Mouse (Mus musculus): ENCODE measurements around the gene Hcn3. TPM values are rescaled to one million over a fixed set of nuclear protein-coding genes. Genes with fewer than 3 reads are reported as not detected.
A peak's percentile ranks its signal among the peaks of the same experiment; 100 is the strongest.

Gene Hcn3
- polyA plus RNA-seq, 1 experiment from 2014 or later, result 19.5 TPM

- 0% methylated on average over 13 of the region's 13 CpGs for WGBS
- Histone ChIP-seq H3K4me3 (peak overlapping the region; percentile 65), H3K9me3 (no peaks in the 10 kb centered on the region), H3K27me3 (replicated peaks) (no peaks in the 10 kb centered on the region), H3K27ac (no peak overlapping the region), H3K4me1 (peaks cover 22% of the 10 kb centered on the region), H3K9ac (peak overlapping the region; percentile 67), H3K36me3 (no peaks in the 10 kb centered on the region), H3K4me2 (replicated peaks) (peak overlapping the region; percentile 92)
- peak; percentile 31; the same call in 1 of the 2 replicates for ATAC-seq (ENCODE audit: low FRiP score, low read depth)
Observed at GRCm38 (mm10) chr3:89159211-89159610, 785 bp downstream of the Hcn3 start.

- H3K9me3 ChIP-seq, result no peaks in the 10 kb centered on the region
- H3K4me2 ChIP-seq (replicated peaks), result peak overlapping the region; percentile 92
- H3K27me3 ChIP-seq (replicated peaks), result no peaks in the 10 kb centered on the region
Observed at GRCm38 (mm10) chr3:89158651-89159050, 1.3 kb downstream of the Hcn3 start.

GRCm38 (mm10) chr3:89156951-89157350, 3.0 kb downstream of the Hcn3 start:
- Histone ChIP-seq H3K9me3 (no peaks in the 10 kb centered on the region), H3K9ac (no peak overlapping the region), H3K27ac (no peak overlapping the region), H3K4me2 (replicated peaks) (no peak overlapping the region), H3K36me3 (no peaks in the 10 kb centered on the region; the same call in 1 of the 2 replicates), H3K4me3 (no peak overlapping the region), H3K27me3 (replicated peaks) (no peaks in the 10 kb centered on the region), H3K4me1 (peaks cover 17% of the 10 kb centered on the region)
- no peak for ATAC-seq (ENCODE audit: low FRiP score, low read depth)
- WGBS, result 86% methylated on average over 8 of the region's 8 CpGs

More at GRCm38 (mm10) chr3:89158651-89159050, 1.3 kb downstream of the Hcn3 start:
- peaks cover 17% of the 10 kb centered on the region for H3K4me1 ChIP-seq
- H3K27ac ChIP-seq, result no peak overlapping the region
- ATAC-seq (ENCODE audit: low FRiP score, low read depth), result no peak
- H3K9ac ChIP-seq, result peak overlapping the region; percentile 67
- no peaks in the 10 kb centered on the region for H3K36me3 ChIP-seq
- 27% methylated on average over 7 of the region's 7 CpGs for WGBS
- H3K4me3 ChIP-seq, result peak overlapping the region; percentile 65

- Histone ChIP-seq H3K27ac (no peak overlapping the region), H3K4me1 (peaks cover 8% of the 10 kb centered on the region), H3K36me3 (peaks cover 4% of the 10 kb centered on the region; the same call in 1 of the 2 replicates), H3K9me3 (no peaks in the 10 kb centered on the region), H3K4me2 (replicated peaks) (no peak overlapping the region), H3K9ac (no peak overlapping the region), H3K4me3 (no peak overlapping the region), H3K27me3 (replicated peaks) (peaks cover 24% of the 10 kb centered on the region)
- 61% methylated on average over 17 of the region's 17 CpGs for WGBS
- no peak for ATAC-seq (ENCODE audit: low FRiP score, low read depth)
Observed at GRCm38 (mm10) chr3:89152084-89152835, 7.7 kb downstream of the Hcn3 start.

- 72% methylated on average over 14 of the region's 14 CpGs for whole genome bisulfite sequencing
- Histone ChIP-seq H3K27ac (no peak overlapping the region), H3K27me3 (replicated peaks) (peaks cover 33% of the 10 kb centered on the region), H3K4me1 (peaks cover 14% of the 10 kb centered on the region), H3K9me3 (no peaks in the 10 kb centered on the region), H3K36me3 (peaks cover 4% of the 10 kb centered on the region; the same call in 1 of the 2 replicates), H3K4me2 (replicated peaks) (no peak overlapping the region), H3K4me3 (no peak overlapping the region), H3K9ac (no peak overlapping the region)
- ATAC-seq (ENCODE audit: low FRiP score, low read depth), result no peak
Observed at GRCm38 (mm10) chr3:89148567-89148966, 11.4 kb downstream of the Hcn3 start.

- H3K4me2 ChIP-seq (replicated peaks), result peak overlapping the region; percentile 40
- peaks cover 4% of the 10 kb centered on the region; the same call in 1 of the 2 replicates for H3K36me3 ChIP-seq
- H3K4me3 ChIP-seq, result no peak overlapping the region
- peaks cover 14% of the 10 kb centered on the region for H3K4me1 ChIP-seq
- no peaks in the 10 kb centered on the region for H3K9me3 ChIP-seq
- no peak overlapping the region for H3K9ac ChIP-seq
- no peak overlapping the region for H3K27ac ChIP-seq
- WGBS, result 9% methylated on average over 15 of the region's 15 CpGs
- ATAC-seq (ENCODE audit: low FRiP score, low read depth), result no peak
- H3K27me3 ChIP-seq (replicated peaks), result peaks cover 33% of the 10 kb centered on the region
Observed at GRCm38 (mm10) chr3:89147979-89148311, 12.1 kb downstream of the Hcn3 start.

GRCm38 (mm10) chr3:89147101-89147978, 12.7 kb downstream of the Hcn3 start:
- 20% methylated on average over 26 of the region's 26 CpGs for WGBS
- 0 out of 2 replicates have a peak, but pooled peaks have one; percentile 19 for ATAC-seq (ENCODE audit: low FRiP score, low read depth)
- Histone ChIP-seq H3K9me3 (no peaks in the 10 kb centered on the region), H3K4me1 (peaks cover 14% of the 10 kb centered on the region), H3K4me2 (replicated peaks) (peak overlapping the region; percentile 40), H3K27ac (no peak overlapping the region), H3K4me3 (no peak overlapping the region), H3K27me3 (replicated peaks) (peaks cover 33% of the 10 kb centered on the region), H3K36me3 (peaks cover 4% of the 10 kb centered on the region; the same call in 1 of the 2 replicates), H3K9ac (no peak overlapping the region)

GRCm38 (mm10) chr3:89145566-89145965, 14.4 kb downstream of the Hcn3 start:
- Histone ChIP-seq H3K9me3 (no peaks in the 10 kb centered on the region), H3K4me3 (no peak overlapping the region), H3K36me3 (peaks cover 3% of the 10 kb centered on the region; the same call in 1 of the 2 replicates), H3K4me1 (peaks cover 14% of the 10 kb centered on the region), H3K27ac (no peak overlapping the region), H3K27me3 (replicated peaks) (peaks cover 33% of the 10 kb centered on the region), H3K9ac (no peak overlapping the region), H3K4me2 (replicated peaks) (no peak overlapping the region)
- WGBS, result 61% methylated on average over 8 of the region's 8 CpGs
- no peak for ATAC-seq (ENCODE audit: low FRiP score, low read depth)

- H3K4me2 ChIP-seq (replicated peaks), result no peak overlapping the region
- no peak overlapping the region for H3K4me3 ChIP-seq
- H3K9me3 ChIP-seq, result no peaks in the 10 kb centered on the region
- ATAC-seq (ENCODE audit: low FRiP score, low read depth), result no peak
- H3K27ac ChIP-seq, result no peak overlapping the region
- 88% methylated on average over 10 of the region's 10 CpGs for WGBS
- H3K4me1 ChIP-seq, result peaks cover 14% of the 10 kb centered on the region
- peaks cover 28% of the 10 kb centered on the region for H3K27me3 ChIP-seq (replicated peaks)
- H3K36me3 ChIP-seq, result no peaks in the 10 kb centered on the region
- no peak overlapping the region for H3K9ac ChIP-seq
Observed at GRCm38 (mm10) chr3:89144821-89145220, 15.2 kb downstream of the Hcn3 start.

- no peak overlapping the region for H3K27ac ChIP-seq
- no peaks in the 10 kb centered on the region for H3K9me3 ChIP-seq
- no peaks in the 10 kb centered on the region; the same call in none of the 2 replicates for H3K27me3 ChIP-seq (replicated peaks)
- no peak for ATAC-seq (ENCODE audit: low FRiP score, low read depth)
- H3K36me3 ChIP-seq, result no peaks in the 10 kb centered on the region
- no peak overlapping the region for H3K4me2 ChIP-seq (replicated peaks)
- WGBS, result 20% methylated on average over 9 of the region's 9 CpGs
- H3K4me3 ChIP-seq, result no peak overlapping the region
- H3K9ac ChIP-seq, result no peak overlapping the region
- peaks cover 7% of the 10 kb centered on the region for H3K4me1 ChIP-seq
Observed at GRCm38 (mm10) chr3:89136365-89136764, 23.6 kb downstream of the Hcn3 start.

- Histone ChIP-seq H3K36me3 (no peaks in the 10 kb centered on the region), H3K27me3 (replicated peaks) (no peaks in the 10 kb centered on the region; the same call in none of the 2 replicates), H3K4me3 (no peak within 1 kb of the TSS), H3K4me1 (peaks cover 7% of the 10 kb centered on the region), H3K27ac (no peak within 1 kb of the TSS), H3K9ac (no peak within 1 kb of the TSS), H3K9me3 (no peaks in the 10 kb centered on the region), H3K4me2 (replicated peaks) (no peak within 1 kb of the TSS)
- 57% methylated on average over 3 of the region's 3 CpGs for WGBS
- no peak for ATAC-seq (ENCODE audit: low FRiP score, low read depth)
Observed at GRCm38 (mm10) chr3:89135958-89136357, 24.0 kb downstream of the Hcn3 start, which contains the start of gene Pklr. Gene Pklr, plus strand, starts transcription at chr3:89136142.

GRCm38 (mm10) chr3:89133752-89134151, 26.2 kb downstream of the Hcn3 start:
- 93% methylated on average over 1 of the region's 1 CpGs for WGBS
- Histone ChIP-seq H3K36me3 (no peaks in the 10 kb centered on the region), H3K9me3 (no peaks in the 10 kb centered on the region), H3K4me1 (peaks cover 7% of the 10 kb centered on the region), H3K9ac (no peak overlapping the region), H3K27ac (no peak overlapping the region), H3K4me2 (replicated peaks) (no peak overlapping the region), H3K27me3 (replicated peaks) (no peaks in the 10 kb centered on the region; the same call in none of the 2 replicates), H3K4me3 (no peak overlapping the region)
- ATAC-seq (ENCODE audit: low FRiP score, low read depth), result no peak
